Mouse (Mus musculus): ENCODE results near the gene Nrxn2. TPM values are rescaled to one million over a fixed set of nuclear protein-coding genes. Genes with fewer than 3 reads are reported as not detected.

The Nrxn2 gene
- total and polyA plus RNA-seq, 3 experiments = 0.03 to 0.16 TPM; not detected in 1

DNA sequence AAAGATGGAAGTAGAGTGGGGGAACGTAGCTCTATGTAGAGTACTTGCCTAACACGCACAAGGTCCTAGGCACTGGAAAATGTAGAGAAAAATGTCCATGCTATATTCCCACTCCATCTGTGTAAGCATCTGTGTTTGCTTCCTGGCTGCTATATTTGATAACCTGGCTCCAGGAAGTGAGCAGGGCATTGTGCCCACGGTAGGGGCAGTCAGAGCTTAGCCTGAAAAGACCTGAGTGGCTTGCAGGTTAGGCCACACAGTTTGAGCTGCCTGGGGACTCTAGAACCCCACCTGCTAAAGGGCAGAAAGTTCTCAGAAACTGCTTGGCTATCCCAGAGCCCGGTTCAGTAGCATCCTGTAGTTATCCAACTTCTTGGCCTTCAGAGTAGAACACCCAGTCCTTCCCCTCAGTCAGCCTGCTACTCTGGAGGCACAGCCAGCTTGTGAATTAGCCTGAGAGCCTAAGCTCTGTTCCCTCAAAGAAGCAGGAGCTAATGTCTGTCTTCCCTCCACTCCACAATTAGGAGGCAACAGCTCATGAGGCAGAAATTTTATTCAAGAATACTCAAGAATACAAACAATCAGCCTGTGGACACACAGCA is 36.1 kb upstream of the Nrxn2 start:
- ATAC-seq (ENCODE audit: extremely low read depth, insufficient number of reproducible peaks, low FRiP score, poor library complexity, severe bottlenecking) (no peak), DNase-seq (ENCODE audit: low spot score) (no peak)
- Histone ChIP-seq H3K4me1 (ENCODE audit: insufficient read depth, low read depth, low read length) (peaks cover 22% of the 10 kb centered on the region), H3K4me3 (ENCODE audit: low read depth, low read length) (no peak overlapping the region), H3K36me3 (replicated peaks) (peaks cover 37% of the 10 kb centered on the region), H3K9me3 (replicated peaks) (no peaks in the 10 kb centered on the region), H3K27me3 (ENCODE audit: insufficient read depth, low read length) (peaks cover 31% of the 10 kb centered on the region)
- TF ChIP-seq POLR2AphosphoS5 (IDR thresholded peaks at IDR 0.05; ENCODE audit: insufficient replicate concordance, low read depth, low read length) (no peak), GATA1 (IDR thresholded peaks at IDR 0.05; ENCODE audit: borderline replicate concordance, low read length) (no peak), CTCF (IDR thresholded peaks at IDR 0.05; ENCODE audit: low read depth, low read length) (no peak), GATA2 (IDR thresholded peaks at IDR 0.05; ENCODE audit: borderline replicate concordance, low read depth, low read length) (no peak), TAL1 (conservative IDR thresholded peaks at IDR 0.05; ENCODE audit: low read depth, low read length) (no peak)

DNA sequence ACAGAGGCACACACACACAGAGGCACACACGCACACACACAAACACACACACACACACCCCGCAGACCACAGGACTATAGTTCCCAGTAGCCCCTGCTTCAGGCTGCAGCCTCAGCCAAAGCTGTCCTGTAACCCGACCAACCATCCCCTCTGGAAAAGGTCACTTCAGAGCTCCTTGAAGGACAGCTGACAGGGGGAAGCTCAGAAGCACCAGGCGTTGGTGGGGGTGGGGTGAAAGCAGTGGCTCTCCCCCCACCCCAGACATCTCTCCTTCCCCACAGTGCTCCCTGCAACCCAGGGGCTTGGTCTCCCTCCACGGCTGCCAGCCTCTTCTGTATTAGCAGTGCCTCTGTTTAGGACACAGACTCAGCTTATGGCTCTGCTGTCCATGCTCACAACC is 35.1 kb upstream of the Nrxn2 start:
- no peaks in the 10 kb centered on the region for H3K9me3 ChIP-seq (replicated peaks)
- no peak overlapping the region for H3K4me3 ChIP-seq (ENCODE audit: low read depth, low read length)
- peaks cover 14% of the 10 kb centered on the region for H3K4me1 ChIP-seq (ENCODE audit: insufficient read depth, low read depth, low read length)
- TF ChIP-seq POLR2AphosphoS5 (IDR thresholded peaks at IDR 0.05; ENCODE audit: insufficient replicate concordance, low read depth, low read length) (no peak), TAL1 (conservative IDR thresholded peaks at IDR 0.05; ENCODE audit: low read depth, low read length) (no peak), CTCF (IDR thresholded peaks at IDR 0.05; ENCODE audit: low read depth, low read length) (no peak), GATA1 (IDR thresholded peaks at IDR 0.05; ENCODE audit: borderline replicate concordance, low read length) (no peak), GATA2 (IDR thresholded peaks at IDR 0.05; ENCODE audit: borderline replicate concordance, low read depth, low read length) (no peak)
- ATAC-seq (ENCODE audit: extremely low read depth, insufficient number of reproducible peaks, low FRiP score, poor library complexity, severe bottlenecking) (no peak), DNase-seq (ENCODE audit: low spot score) (no peak)
- H3K27me3 ChIP-seq (ENCODE audit: insufficient read depth, low read length) = peaks cover 37% of the 10 kb centered on the region
- H3K36me3 ChIP-seq (replicated peaks) = peaks cover 26% of the 10 kb centered on the region

DNA sequence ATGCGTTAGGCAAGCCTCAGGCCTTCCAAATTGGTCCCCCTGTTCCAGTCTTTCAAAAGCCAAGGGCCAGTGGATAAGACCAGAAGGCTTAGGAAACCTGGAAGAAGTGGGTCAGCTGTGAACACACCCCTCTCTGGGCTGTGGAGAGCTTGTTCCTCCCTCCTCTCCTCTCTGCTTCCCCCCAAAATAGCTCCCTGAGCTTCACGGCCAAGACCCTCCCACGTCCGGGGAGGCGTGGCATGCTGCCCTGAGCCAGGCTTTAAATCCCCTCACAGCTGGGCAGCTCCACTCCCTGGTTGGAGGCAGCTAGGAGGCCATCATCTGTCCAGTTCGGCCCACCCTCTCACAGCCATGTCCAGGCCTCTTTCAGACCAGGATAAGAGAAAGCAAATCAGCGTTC is 34.4 kb upstream of the Nrxn2 start, which contains the start of gene Pygm:
Gene Pygm (plus strand): TSS at position 272 of the 400 bp plus-strand sequence.
- Histone ChIP-seq H3K9me3 (replicated peaks) (no peaks in the 10 kb centered on the region), H3K4me1 (ENCODE audit: insufficient read depth, low read depth, low read length) (peaks cover 9% of the 10 kb centered on the region; the same call in 1 of the 2 replicates), H3K27me3 (ENCODE audit: insufficient read depth, low read length) (peaks cover 43% of the 10 kb centered on the region), H3K36me3 (replicated peaks) (peaks cover 20% of the 10 kb centered on the region), H3K4me3 (ENCODE audit: low read depth, low read length) (no peak within 1 kb of the TSS)
- ATAC-seq (ENCODE audit: extremely low read depth, insufficient number of reproducible peaks, low FRiP score, poor library complexity, severe bottlenecking) = no peak
- TF ChIP-seq CTCF (IDR thresholded peaks at IDR 0.05; ENCODE audit: low read depth, low read length) (no peak), TAL1 (conservative IDR thresholded peaks at IDR 0.05; ENCODE audit: low read depth, low read length) (no peak), GATA1 (IDR thresholded peaks at IDR 0.05; ENCODE audit: borderline replicate concordance, low read length) (no peak), GATA2 (IDR thresholded peaks at IDR 0.05; ENCODE audit: borderline replicate concordance, low read depth, low read length) (no peak), POLR2AphosphoS5 (IDR thresholded peaks at IDR 0.05; ENCODE audit: insufficient replicate concordance, low read depth, low read length) (no peak)
- no peak for DNase-seq (ENCODE audit: low spot score)

DNA sequence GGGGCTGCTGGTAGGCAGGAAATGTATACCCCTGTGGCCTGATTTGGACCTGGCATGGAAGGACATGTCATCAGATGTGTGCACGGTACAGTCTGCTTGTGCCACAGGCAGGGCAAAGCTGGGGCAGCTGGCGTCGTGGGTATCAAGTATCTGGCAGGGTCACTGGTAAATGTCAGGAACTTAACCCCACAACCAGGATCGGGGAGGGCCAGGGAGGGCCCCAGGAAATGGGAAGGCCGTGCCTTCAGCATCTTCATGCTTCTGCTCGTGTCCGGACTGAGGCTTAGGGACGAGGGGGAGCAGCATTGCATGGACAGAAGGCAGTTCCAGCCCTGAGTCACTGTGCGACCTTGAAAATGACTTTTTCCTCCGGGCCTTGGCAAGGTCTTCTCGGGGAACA is 33.6 kb upstream of the Nrxn2 start:
- TF ChIP-seq CTCF (IDR thresholded peaks at IDR 0.05; ENCODE audit: low read depth, low read length) = no peak
- TF ChIP-seq POLR2AphosphoS5 (IDR thresholded peaks at IDR 0.05; ENCODE audit: insufficient replicate concordance, low read depth, low read length) = no peak
- TF ChIP-seq GATA2 (IDR thresholded peaks at IDR 0.05; ENCODE audit: borderline replicate concordance, low read depth, low read length) = no peak
- no peak for TF ChIP-seq GATA1 (IDR thresholded peaks at IDR 0.05; ENCODE audit: borderline replicate concordance, low read length)
- peaks cover 15% of the 10 kb centered on the region for H3K4me1 ChIP-seq (ENCODE audit: insufficient read depth, low read depth, low read length)
- ATAC-seq (ENCODE audit: extremely low read depth, insufficient number of reproducible peaks, low FRiP score, poor library complexity, severe bottlenecking) = no peak
- no peaks in the 10 kb centered on the region for H3K9me3 ChIP-seq (replicated peaks)
- no peak overlapping the region for H3K4me3 ChIP-seq (ENCODE audit: low read depth, low read length)
- H3K36me3 ChIP-seq (replicated peaks) = peaks cover 13% of the 10 kb centered on the region
- DNase-seq (ENCODE audit: low spot score) = no peak
- H3K27me3 ChIP-seq (ENCODE audit: insufficient read depth, low read length) = peaks cover 50% of the 10 kb centered on the region

DNA sequence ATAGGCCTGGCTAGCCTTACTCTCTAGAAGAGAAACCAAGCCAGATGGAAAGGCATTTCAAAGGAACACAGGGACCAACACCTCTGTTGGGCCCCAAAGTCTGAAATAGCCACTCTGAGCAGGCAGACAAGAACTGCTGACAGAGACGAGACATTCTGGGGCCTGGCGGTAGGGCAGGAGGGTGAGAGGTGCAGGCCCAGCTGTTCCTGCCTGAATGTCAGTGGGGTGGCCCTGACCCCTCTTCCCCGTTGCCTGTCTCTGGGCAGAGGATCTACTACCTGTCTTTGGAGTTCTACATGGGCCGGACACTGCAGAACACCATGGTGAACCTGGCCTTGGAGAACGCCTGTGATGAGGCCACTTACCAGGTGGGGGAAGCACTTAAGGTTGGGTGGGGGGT is 33.1 kb upstream of the Nrxn2 start:
- H3K4me1 ChIP-seq (ENCODE audit: insufficient read depth, low read depth, low read length) = peaks cover 15% of the 10 kb centered on the region
- H3K4me3 ChIP-seq (ENCODE audit: low read depth, low read length) = no peak overlapping the region
- no peak for TF ChIP-seq GATA1 (IDR thresholded peaks at IDR 0.05; ENCODE audit: borderline replicate concordance, low read length)
- no peak for TF ChIP-seq POLR2AphosphoS5 (IDR thresholded peaks at IDR 0.05; ENCODE audit: insufficient replicate concordance, low read depth, low read length)
- no peak for TF ChIP-seq GATA2 (IDR thresholded peaks at IDR 0.05; ENCODE audit: borderline replicate concordance, low read depth, low read length)
- TF ChIP-seq CTCF (IDR thresholded peaks at IDR 0.05; ENCODE audit: low read depth, low read length) = no peak
- no peak for TF ChIP-seq TAL1 (conservative IDR thresholded peaks at IDR 0.05; ENCODE audit: low read depth, low read length)
- H3K27me3 ChIP-seq (ENCODE audit: insufficient read depth, low read length) = peaks cover 50% of the 10 kb centered on the region
- no peak for ATAC-seq (ENCODE audit: extremely low read depth, insufficient number of reproducible peaks, low FRiP score, poor library complexity, severe bottlenecking)
- H3K9me3 ChIP-seq (replicated peaks) = no peaks in the 10 kb centered on the region
- no peak for DNase-seq (ENCODE audit: low spot score)
- H3K36me3 ChIP-seq (replicated peaks) = peaks cover 9% of the 10 kb centered on the region

DNA sequence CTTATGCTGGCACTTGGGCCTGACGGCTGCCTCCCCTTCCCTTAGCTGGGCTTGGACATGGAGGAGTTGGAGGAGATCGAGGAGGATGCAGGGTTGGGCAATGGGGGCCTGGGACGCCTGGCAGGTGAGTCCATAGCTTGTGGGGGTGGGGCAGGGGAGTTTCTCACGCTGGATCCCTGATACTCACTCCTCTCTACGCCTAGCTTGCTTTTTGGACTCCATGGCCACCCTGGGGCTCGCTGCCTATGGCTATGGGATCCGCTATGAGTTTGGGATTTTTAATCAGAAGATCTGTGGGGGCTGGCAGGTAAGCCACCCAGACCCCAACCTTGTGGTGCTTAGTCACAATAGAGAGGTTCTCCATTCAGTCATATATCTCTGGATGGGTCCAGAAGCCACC is 32.7 kb upstream of the Nrxn2 start:
- no peak for ATAC-seq (ENCODE audit: extremely low read depth, insufficient number of reproducible peaks, low FRiP score, poor library complexity, severe bottlenecking)
- TF ChIP-seq POLR2AphosphoS5 (IDR thresholded peaks at IDR 0.05; ENCODE audit: insufficient replicate concordance, low read depth, low read length) = no peak
- TF ChIP-seq CTCF (IDR thresholded peaks at IDR 0.05; ENCODE audit: low read depth, low read length) = no peak
- no peak for TF ChIP-seq GATA2 (IDR thresholded peaks at IDR 0.05; ENCODE audit: borderline replicate concordance, low read depth, low read length)

More for the DNA sequence above, 32.7 kb upstream of the Nrxn2 start:
- peaks cover 15% of the 10 kb centered on the region for H3K4me1 ChIP-seq (ENCODE audit: insufficient read depth, low read depth, low read length)
- H3K4me3 ChIP-seq (ENCODE audit: low read depth, low read length) = no peak overlapping the region
- peaks cover 5% of the 10 kb centered on the region for H3K36me3 ChIP-seq (replicated peaks)
- DNase-seq (ENCODE audit: low spot score) = no peak
- peaks cover 54% of the 10 kb centered on the region for H3K27me3 ChIP-seq (ENCODE audit: insufficient read depth, low read length)
- no peaks in the 10 kb centered on the region for H3K9me3 ChIP-seq (replicated peaks)

Data from G1E (cell line).